Mouse (Mus musculus) lung, adult 2 months (tissue): ENCODE data around the gene Prtg. TPM values are rescaled to one million over a fixed set of nuclear protein-coding genes. Genes with fewer than 3 reads are reported as not detected.

Experiments
- DNase-seq: peaks from one replicate; pipeline ENCODE4 v3.0.0; 2022
- H3K4me1 ChIP-seq: fragments of 200-500 bp; 2 replicates; pipeline ENCODE4 v1.6.1; 2011; ENCODE audit warnings: low read length; ENCODE audit not compliant: control insufficient read depth, insufficient read depth
- H3K4me3 ChIP-seq: fragments of 200-500 bp; replicated peaks from 2 replicates; pipeline ENCODE3; 2011; ENCODE audit warnings: low read depth, mild to moderate bottlenecking, control low read depth, low read length; ENCODE audit errors: extremely low read depth
- CTCF ChIP-seq: fragments of 200-500 bp; IDR thresholded peaks from 2 replicates; pipeline ENCODE4 v1.5.1; 2011; ENCODE audit warnings: mild to moderate bottlenecking, low read length, control low read depth; ENCODE audit not compliant: insufficient read depth
- POLR2A ChIP-seq: fragments of 200-500 bp; IDR thresholded peaks from 2 replicates; pipeline ENCODE4 v1.6.1; 2011; ENCODE audit warnings: low read depth, mild to moderate bottlenecking, control low read depth, low read length, borderline replicate concordance; ENCODE audit errors: extremely low read depth
- WGBS: fragments of 180-500 bp; shearing (Covaris S2); methylation state at CpG from one replicate; pipeline ENCODE4 v1.1.7; 2018; 5-methylcytosine and 5-hydroxymethylcytosine counted together
- polyA plus RNA-seq: library from polyadenylated mRNA; depleted of rRNA; stranded (reverse); fragments of >200 nt; gene quantifications from 2 replicates; pipeline ENCODE4 v1.2.3, GENCODE M21; 2012; rRNA removed

Gene Prtg
- 0.04 and 0.05 TPM in 2 replicates for polyA plus RNA-seq

- no peaks in the 10 kb centered on the region for H3K4me1 ChIP-seq
- DNase-seq, result no peak
- 1% methylated on average over 56 of the region's 57 CpGs for WGBS
- TF ChIP-seq CTCF (no peak), POLR2A (no peak)
- peak within 1 kb of the TSS; percentile 50 for H3K4me3 ChIP-seq
Observed at GRCm38 (mm10) chr9:72806731-72807419, at the start of gene Prtg. Prtg (plus strand) TSS chr9:72806874.

GRCm38 (mm10) chr9:72757143-72757542 lies 49.5 kb upstream of the Prtg start:
- 82% methylated on average over 5 of the region's 5 CpGs for WGBS
- no peak overlapping the region for H3K4me3 ChIP-seq
- no peaks in the 10 kb centered on the region; the same call in 1 of the 2 replicates for H3K4me1 ChIP-seq
- no peak for DNase-seq
- TF ChIP-seq POLR2A, result no peak
- TF ChIP-seq CTCF, result no peak

DNA sequence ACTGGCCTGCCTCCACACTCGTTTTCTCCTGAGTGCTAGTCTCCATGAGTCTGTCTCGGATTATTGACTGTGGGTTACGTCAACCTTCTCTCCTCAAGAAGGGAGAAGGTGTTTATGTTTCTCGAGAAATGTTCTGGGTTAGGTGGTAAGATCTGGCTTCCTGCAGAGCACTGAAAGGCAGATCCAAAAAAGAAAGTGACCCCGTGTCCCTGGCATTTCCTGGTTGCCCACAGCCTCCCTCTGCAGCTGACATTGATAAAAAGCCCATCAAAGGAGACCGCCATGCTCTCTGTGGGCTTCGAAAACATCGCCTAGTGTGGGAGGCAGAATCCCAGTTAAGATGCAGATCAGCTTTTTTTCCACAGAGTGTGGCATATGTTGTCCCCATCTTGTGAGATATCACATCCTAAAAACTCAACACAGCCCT lies 48.0 kb upstream of the Prtg start:
- H3K4me3 ChIP-seq, result no peak overlapping the region
- H3K4me1 ChIP-seq, result no peaks in the 10 kb centered on the region; the same call in 1 of the 2 replicates
- no peak for DNase-seq
- TF ChIP-seq CTCF, result no peak
- TF ChIP-seq POLR2A, result no peak
- WGBS, result 37% methylated on average over 8 of the region's 8 CpGs

DNA sequence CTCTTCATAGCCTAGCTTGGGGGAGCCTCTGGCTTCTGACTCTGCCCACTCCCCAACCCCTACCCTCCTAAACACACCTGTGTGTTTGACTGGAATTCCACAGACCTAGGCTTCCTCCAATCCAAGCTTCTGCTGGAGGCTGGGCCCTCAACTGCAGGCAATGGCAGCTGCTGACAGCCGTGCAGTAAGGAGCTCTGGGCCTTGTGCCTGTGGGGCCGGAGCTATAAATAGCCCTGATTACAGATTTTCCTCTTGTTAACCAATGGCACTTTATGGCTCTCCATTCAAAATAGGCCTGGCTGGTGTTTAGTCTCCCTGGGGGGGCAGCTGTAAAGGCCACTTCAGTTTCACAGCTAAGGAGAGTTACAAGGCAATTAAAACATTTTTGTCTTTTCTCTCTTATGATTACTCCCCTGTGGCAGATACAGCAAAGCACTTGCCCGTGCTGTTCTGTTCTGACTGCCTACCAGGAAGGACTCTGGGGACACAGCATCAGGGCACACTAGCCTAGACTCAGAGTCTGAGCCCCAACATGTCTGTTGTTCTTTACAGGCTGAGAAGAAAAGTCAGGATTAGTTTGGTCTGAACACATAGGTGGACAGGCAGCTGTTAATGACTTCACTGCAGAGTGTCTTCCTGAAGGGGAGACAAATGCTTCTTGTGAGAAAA lies 43.5 kb upstream of the Prtg start:
- H3K4me1 ChIP-seq, result no peaks in the 10 kb centered on the region; the same call in 1 of the 2 replicates
- WGBS, result 28% methylated on average over 3 of the region's 3 CpGs
- TF ChIP-seq CTCF (no peak), POLR2A (no peak)
- no peak for DNase-seq
- no peak overlapping the region for H3K4me3 ChIP-seq

- TF ChIP-seq POLR2A, result no peak
- TF ChIP-seq CTCF, result peak; percentile 81
- 3% methylated on average over 17 of the region's 17 CpGs for WGBS
- peak overlapping the region; percentile 31 for H3K4me3 ChIP-seq
- DNase-seq, result peak; percentile 84
- H3K4me1 ChIP-seq, result no peaks in the 10 kb centered on the region
Observed at GRCm38 (mm10) chr9:72766789-72767349, 39.8 kb upstream of the Prtg start.

GRCm38 (mm10) chr9:72775022-72775421 lies 31.7 kb upstream of the Prtg start:
- 76% methylated on average over 4 of the region's 4 CpGs for WGBS
- DNase-seq, result no peak
- TF ChIP-seq POLR2A, result no peak
- TF ChIP-seq CTCF, result no peak
- Histone ChIP-seq H3K4me1 (no peaks in the 10 kb centered on the region), H3K4me3 (no peak overlapping the region)

GRCm38 (mm10) chr9:72779004-72779403 lies 27.7 kb upstream of the Prtg start:
- no peaks in the 10 kb centered on the region for H3K4me1 ChIP-seq
- WGBS, result 57% methylated on average over 11 of the region's 11 CpGs
- H3K4me3 ChIP-seq, result no peak overlapping the region
- no peak for DNase-seq
- TF ChIP-seq CTCF (no peak), POLR2A (no peak)

DNA sequence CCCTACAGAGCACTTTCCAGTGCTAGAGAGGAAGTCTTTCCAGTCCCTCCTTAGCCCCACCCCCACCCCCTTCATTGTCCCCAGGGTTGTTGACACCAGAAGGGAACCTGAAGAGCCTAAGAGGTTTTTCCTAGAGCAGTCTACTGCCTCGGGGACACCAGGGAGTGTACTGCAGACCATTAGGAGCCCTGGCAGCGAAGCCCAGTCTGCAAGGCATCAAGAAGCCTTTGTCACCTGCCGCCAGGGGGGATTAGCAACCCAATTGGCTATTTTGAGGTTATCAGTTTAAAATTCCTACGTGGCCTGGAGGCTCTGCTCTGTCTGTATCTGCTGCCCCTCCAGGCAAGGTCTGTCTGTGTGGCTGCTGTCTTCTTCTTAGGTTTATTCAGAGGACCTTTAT lies 26.9 kb upstream of the Prtg start:
- WGBS, result 44% methylated on average over 4 of the region's 4 CpGs
- DNase-seq, result no peak
- H3K4me3 ChIP-seq, result no peak overlapping the region
- H3K4me1 ChIP-seq, result no peaks in the 10 kb centered on the region
- TF ChIP-seq CTCF (no peak), POLR2A (no peak)

DNA sequence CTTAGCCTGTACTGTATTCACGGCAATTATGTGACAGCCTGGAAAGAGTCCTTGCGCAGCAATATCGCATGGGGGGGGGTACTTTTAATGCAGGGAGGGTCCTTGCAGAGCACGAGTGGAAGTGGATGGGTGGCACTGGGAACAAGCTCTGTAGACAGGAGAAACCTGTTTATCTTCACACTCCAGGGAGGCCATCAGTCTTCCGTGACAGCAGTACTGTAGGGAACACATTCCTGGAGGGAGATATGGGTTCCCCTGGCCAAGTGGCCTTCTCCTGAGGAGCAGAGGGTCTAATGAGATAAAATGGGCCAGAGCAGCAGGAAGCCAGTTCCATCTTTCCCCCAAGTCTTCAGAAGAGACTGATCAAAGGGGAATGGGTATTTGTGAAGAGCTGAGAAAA lies 26.0 kb upstream of the Prtg start:
- no peak for DNase-seq
- Histone ChIP-seq H3K4me3 (no peak overlapping the region), H3K4me1 (no peaks in the 10 kb centered on the region)
- TF ChIP-seq POLR2A (no peak), CTCF (no peak)
- 40% methylated on average over 5 of the region's 5 CpGs for WGBS

DNA sequence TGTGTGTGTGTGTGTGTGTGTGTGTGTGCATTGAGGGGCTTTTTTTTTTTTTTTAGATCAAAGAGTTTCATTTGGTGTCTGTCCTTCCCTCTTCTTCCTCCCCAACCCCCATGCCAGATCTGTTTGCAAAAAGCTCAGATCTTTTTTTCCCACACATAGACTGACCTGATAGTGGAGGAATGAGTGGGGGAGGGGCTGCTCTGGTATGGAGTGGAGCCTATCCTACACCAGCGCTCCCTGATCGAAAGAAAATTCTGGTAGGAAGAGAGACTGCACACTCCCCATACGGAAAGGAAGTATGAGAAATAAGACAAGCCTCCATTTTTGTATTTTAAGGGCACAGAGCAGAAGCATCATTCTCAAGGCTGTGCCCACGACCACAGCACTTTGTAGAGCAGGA lies 25.2 kb upstream of the Prtg start:
- H3K4me3 ChIP-seq, result no peak overlapping the region
- H3K4me1 ChIP-seq, result no peaks in the 10 kb centered on the region
- 38% methylated on average over 4 of the region's 4 CpGs for WGBS
- TF ChIP-seq CTCF, result no peak
- no peak for TF ChIP-seq POLR2A
- DNase-seq, result no peak
